Mouse (Mus musculus): ENCODE measurements around the gene Krt33a.

GRCm38 (mm10) chr11:99994384-99994661 is 21.7 kb downstream of the Krt33a start:
- TF ChIP-seq POLR2AphosphoS5 (IDR thresholded peaks at IDR 0.05; ENCODE audit: insufficient replicate concordance, low read depth, low read length): no peak
- no peak for TF ChIP-seq CTCF (IDR thresholded peaks at IDR 0.05; ENCODE audit: low read depth, low read length)
